Mouse (Mus musculus) R1 (cell line): Measurements from ENCODE around the gene Plch2.
A peak's percentile ranks its signal among the peaks of the same experiment; 100 is the strongest.

ENCODE experiments used
- DNase-seq: peaks from one replicate; pipeline ENCODE4 v3.0.0-alpha.2; 2018; ENCODE audit warnings: low read depth, low spot score

Gene Plch2

DNA sequence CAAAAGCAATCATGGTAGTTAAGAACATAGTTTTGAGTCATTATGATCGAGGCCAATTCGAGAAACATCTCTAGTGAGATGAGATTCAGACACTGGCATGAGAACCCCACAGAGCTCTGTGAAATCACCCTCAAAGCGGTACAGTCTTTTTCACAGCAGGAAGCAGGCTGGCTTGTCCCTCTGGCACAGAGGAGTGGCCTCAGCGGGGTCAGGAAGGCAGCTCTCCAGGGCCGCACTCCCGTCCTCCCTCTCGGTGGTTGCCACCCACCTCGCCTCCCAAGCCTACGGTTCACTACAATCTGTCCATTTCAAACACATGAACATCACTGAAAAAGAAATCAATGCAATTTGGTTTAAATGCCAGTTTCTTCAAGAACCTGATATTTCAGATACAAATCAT, 17.8 kb upstream of the Plch2 start:
- no peak for DNase-seq

DNA sequence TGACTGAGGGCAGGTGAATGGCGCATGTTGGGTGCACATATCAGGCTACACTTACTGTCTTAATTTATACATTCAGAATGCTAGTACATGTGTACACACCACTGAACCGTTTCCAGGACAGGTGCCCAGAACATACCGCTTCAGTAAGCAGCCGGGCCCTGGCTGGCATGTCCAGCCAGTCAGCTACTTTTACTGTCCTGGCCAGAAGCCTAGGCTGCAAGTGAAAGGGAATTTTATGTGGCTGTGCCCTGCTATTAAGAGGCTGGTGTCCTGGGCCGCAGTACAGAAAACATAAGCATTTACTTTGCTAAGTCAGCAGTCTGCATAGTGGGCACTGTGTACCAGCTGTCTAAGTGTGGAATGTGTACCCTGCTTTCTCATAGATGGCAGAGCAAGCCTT, 14.3 kb upstream of the Plch2 start:
- DNase-seq, result no peak

DNA sequence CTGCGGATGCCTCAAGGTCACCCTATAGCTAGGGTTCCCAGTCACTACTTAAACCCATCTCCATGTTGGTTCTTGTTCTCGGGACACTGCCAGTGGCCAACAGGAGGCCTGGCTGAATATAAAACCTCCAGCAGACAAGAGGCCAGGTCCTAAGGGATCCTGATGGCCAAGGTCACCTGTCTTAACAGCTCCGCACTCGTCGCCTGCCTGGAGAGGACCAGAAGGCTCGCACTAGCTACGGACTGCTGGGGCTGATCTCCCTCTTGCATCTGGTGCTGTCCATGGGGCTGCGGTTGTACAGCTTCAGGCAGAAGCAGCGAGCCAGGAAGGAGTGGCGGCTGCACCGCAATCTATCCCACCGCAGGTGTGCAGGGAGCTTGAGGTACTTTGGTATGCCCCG, 13.6 kb upstream of the Plch2 start:
- DNase-seq, result no peak

DNA sequence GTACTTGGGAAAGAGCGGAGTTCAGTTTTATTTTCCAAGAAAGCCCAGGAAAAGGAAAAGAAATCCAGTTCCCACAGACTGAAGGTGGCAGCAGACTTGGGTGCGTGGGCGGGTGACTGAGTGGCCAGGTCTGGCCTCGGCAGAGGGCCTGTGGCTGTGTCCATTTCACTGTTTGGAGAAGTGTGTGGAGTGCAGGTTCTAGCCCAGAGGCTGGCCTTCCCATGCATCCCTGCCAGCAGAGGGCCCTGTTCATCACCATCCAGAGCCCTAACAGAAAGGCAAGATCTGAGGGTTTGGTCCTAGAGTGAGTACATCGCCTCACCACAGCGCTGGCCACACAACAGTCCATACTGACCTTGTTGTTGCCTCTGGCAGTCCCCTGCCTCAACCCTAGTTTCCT, 12.6 kb upstream of the Plch2 start:
- peak; percentile 48 for DNase-seq

DNA sequence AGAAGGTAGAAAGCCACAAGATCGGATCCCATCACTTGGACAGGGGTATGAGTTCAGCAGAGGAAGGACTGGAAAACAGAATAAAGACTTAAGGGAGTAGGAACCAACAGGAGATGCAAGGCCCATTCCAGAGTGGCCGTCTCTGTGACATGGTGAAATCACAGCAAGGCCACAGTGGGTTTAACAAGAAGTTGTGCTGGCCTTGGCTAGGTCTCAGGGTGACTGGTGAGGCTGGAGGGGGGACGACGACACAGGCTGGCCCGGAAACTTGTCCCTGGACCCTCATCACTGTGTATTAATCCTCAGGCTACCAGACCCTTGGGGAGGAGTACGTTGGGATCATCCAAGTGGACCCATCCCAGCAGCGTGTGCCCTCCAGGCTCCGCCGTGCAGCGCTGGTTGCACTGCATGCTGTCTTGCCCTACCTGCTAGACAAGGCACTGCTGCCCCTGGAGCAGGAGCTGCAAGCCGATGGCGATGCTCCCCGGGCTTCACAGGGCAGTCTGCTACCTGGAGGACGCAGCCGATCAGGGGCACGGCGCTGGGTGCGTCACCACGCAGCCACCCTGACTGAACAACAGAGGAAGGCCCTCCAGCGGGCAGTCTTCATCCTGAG, 11.9 kb upstream of the Plch2 start:
- DNase-seq, result no peak

DNA sequence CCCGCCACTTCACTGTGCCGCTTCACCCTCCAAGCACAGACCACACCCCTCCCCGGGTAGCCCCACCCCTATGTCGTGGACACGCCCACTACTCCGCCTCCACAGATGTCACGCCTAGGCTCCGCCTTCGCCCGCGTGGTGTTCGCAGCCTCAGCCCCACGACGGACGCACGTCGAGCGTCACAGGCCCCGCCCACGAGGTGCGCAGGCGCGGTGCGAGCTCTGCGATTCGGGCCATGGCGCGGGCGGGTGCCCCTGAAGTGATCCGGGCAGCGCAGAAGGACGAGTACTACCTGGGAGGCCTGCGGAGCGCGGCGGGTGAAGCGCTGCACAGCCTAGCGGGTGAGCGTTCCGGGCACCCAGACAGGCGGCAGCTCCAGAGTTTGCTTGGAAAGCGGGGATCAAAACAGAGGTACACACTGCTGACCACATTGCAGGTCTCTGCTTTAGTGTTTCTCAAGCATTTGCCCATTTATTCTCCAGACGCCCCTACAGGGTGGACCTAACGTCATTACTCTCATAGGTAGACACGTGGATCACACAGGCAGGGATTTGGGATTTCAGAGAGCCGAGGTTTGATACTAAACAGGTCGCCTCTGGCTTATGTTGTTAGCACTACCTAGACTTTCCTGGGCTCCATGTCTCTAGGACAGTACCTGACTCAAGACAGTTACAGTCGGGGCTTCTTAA, 10.4 kb upstream of the Plch2 start, which contains the start of gene Pex10:
Gene Pex10 (plus strand): TSS at position 183 of the 689 bp plus-strand sequence.
- peak; percentile 94 for DNase-seq

DNA sequence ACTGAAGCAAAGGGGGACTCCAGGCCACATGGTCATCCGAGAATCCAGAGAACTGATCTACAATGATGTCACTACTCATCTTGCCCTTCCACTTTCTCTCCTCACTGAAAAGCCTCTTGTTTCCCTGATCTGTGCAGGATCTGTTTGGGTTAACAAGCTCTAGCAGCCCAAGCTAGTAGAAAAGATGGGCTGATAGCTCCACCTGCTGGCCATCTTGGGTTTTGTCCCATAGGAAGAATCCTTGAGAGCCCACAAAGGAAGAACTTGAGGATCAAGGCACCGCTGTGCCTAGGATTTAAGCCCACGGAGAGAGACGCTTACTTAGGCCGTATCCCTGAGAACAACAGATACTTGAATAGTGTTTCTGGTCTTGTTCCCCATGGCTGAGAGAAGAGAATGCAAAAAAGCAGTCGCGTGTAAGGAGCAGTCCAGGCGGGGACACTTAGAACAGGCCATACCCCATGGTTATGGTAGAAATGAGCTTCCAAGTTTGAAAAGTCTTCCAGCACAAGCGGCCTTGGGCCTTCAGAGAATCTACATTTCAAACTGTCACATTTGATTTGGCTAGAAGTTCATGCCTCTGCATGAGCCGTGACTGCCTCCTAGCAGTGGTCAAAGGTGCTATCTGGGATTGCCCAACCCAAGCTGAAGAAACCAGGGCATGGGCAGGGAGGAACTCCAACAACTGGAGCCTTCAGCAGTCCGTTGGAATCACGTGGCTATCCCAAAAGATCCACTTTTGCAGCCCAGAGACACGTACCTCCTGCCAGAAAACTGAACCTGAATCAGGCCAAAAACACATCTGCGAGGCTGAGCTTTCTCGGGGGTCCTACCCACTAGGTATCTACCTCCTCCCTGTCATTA, 9.6 kb upstream of the Plch2 start:
- DNase-seq, result peak; percentile 94

DNA sequence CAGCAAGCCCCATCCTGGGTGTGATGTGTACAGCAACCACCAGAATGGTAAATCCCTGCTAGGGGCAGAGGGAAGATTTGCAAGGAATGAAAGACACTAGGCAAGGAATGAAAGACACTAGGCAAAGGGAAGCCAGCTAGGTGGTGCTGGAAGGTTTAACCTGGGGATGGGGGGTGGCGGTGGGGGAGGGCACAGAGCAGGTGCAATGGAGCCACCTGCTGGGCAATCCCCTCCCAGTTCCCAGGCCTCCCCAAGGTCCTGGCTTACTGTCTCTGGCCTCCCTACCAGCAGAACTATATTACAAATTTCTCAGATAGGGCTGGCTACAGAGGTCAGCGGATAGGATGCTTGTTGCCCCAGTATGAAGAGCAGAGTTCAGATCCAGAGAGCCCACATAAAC, 7.9 kb upstream of the Plch2 start:
- DNase-seq, result no peak

DNA sequence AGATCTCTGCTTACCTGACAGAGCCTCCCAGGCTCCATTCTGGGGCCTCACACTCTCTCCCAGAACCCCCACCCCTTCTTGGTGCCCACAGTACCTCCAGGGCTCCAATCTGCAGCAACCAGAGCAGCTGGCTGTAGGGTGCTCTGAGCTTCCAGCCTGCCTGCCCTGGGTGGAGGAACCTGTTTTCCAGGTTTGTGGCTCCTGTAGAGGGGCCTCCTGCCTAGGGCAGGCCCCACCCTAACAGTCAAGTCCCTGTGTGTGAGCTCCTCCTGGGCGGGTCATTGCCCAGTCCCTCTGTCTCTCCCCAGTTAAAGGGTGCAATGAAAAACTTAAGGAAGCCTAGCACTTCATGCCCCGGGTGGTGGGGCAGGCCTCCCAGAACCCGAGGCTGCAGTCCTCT, 7.3 kb upstream of the Plch2 start:
- no peak for DNase-seq

DNA sequence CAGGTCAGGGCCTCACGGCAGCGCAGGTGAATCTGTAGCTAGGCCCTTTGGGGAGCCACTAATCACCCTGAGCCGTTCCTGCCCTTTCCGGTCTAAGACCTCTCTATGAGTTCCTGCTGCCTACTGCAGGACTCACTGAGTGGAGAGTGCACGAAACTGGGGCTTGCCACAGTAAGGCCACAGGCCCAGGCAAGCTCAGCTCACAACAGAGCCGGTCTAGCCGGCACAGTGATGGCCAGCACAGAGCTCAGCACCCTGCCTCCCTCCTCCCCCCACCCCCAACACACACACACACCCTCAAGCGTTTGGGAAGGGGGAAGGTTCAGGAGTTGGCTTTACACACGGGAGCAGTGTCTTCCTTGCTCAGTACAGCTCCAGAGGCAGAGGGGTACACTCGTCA, 1.7 kb upstream of the Plch2 start:
- no peak for DNase-seq

DNA sequence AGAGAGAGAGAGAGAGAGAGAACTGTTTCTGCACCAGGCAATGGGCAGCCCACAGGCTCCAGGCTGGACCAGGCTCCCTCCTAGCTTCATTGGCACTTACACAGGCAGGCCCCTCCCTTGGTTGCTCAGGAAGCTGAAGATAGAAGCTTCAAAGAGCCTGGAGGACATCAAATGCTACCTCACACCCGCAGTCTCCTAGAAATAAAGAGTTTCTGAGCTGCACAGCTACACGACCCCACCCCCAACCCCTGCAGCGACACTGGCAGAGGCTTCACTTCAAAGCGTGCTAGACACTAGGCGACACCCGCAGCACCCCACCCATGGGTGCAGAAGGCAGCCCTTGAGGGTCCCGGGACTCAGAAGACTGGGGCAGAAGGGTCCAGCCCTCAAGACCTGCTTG, 6.5 kb downstream of the Plch2 start:
- no peak for DNase-seq

DNA sequence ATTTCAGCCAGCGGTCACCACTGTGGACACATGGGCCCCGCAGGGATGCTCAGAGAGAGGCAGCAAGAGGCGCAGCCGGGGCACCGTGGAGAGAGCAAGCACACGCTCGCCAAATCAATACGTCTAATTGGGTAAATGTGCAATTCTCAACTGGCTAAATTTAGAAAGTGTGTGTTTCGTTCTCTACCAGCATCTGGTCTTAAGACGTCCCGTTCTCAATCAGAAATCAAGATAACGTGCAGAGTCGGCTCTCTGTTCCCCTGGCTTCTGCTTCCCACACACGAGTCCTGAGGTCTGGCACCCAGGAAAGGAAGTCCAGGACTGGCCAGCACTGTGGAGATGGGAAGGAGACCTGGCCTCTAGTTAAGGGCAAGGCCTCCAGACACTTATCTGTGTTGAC, 9.9 kb downstream of the Plch2 start:
- DNase-seq, result no peak

DNA sequence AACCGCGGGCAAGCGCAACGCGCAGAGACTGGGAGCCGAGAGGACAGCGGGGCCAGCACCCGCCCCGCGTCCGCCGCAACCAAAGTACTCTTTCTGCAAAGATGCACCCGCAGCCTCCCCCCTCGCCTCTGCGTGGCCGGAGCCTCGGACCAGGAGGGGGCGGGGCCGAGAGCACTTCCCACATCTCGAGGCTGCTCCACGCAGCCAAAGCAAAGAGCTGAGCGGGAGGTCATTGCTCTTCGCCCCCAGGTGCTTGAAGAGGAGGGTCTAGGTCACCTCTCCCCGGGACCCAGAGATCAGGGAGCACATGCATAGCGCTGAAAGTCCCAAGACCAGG, 13.3 kb downstream of the Plch2 start:
- no peak for DNase-seq

DNA sequence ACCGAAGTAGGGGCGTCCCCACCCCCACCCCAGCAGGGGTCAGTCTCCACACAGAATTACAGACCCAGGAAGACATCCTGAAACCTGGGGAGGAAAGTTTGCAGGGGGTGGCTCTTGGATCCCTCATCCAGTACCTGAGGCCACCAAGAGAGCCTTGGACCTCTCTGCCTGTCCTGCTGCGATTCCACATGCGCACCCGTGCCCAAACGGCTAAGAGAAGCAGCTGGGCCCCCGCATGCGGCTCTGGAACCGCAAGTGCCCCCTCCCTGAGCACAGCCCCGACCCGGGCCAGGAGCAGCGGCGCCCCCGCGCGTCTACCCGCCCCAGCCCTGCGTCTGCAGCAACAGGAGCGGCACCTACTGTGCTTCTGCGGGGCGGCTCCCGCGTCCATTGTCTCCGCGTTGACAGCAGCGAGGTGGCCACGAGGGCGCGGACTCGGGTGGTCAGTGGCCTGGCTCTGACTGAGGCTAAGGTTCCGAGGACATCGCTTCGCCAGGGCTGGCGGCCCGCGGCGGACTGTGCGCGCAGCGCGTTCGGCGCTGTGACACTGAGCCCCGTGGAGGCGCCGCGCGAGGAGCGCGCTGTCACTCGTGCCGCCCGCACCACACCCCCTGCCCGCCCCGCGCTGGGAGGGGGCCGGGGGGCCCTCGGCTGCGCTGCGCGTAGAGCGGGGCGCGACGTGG, 13.8 kb downstream of the Plch2 start:
- DNase-seq, result no peak

DNA sequence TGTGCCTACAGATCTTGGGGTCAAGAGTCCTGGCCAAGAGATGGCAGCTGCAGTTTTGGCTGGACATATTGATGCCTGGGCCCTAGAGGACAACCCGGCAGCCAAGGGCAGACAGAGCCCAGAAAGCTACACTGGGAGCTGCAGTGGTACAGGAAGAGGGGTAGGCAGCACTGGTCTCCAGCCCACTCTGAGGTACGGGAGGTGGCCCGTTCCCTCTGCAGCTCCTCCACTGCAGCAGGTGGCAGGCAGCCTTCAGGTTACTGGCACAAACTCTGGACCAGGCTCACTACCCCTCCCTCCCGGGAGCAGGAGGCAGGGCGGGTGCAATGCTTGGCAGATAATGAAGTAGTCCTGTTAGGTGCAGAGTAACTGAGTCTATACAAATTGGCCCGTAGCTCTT, 15.9 kb downstream of the Plch2 start:
- no peak for DNase-seq

DNA sequence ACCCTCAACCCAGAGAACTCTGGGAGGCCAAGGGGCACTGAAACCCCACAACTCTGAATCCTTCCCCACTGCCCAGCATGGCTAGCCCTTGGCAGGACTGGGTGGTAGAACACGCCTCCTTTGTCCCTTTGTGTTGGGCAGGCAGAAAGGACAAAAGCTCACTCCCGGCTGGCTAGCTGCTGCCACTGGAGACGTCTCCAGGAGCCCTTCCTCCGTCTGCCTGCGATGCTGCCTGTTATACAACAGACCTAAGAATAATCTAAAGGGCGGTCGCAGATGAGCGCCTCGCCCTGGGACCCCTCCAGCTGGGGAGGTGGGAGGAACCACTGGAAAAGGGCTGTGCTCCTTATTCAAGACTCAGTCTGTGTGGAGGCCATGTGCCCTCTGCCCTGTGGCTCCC, 16.4 kb downstream of the Plch2 start:
- no peak for DNase-seq

DNA sequence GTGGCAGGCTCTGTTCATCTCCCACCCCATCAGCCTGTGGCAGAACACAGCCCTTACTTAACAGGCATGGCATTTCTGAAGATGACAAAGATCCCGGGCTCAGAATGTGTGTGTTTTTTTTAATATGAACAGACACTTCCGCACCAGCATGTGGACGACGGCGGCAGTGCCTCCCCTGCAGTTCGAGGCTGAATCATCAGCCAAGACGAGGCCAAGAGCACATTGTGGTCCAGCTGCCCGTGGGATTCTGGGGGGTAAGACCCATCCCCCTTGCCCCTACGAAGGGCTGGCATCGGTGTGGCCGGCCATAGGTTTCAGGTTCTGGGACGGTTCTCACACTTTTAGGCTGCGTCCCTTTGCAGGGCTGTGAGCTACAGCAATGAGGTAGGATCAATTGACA, 21.8 kb downstream of the Plch2 start:
- no peak for DNase-seq

DNA sequence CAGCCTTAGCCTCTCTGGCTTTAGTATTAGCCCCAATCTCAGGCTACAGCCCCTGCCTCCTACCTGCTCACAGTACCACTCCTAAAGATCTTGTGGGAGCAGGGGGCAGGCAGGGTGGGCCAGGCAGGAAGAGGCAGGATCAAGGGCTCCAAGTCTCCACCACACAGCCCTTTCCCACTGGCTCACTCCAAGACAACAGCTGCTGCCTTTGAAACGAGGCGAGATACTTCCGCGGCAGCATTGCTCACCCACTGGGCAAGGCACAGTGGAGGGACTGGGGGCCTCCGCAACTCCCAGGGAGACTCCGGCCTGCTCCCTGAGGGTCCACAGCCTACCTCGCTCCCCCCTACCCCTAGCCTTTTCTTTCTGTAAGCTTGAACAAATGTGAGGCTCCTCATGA, 22.4 kb downstream of the Plch2 start:
- no peak for DNase-seq

DNA sequence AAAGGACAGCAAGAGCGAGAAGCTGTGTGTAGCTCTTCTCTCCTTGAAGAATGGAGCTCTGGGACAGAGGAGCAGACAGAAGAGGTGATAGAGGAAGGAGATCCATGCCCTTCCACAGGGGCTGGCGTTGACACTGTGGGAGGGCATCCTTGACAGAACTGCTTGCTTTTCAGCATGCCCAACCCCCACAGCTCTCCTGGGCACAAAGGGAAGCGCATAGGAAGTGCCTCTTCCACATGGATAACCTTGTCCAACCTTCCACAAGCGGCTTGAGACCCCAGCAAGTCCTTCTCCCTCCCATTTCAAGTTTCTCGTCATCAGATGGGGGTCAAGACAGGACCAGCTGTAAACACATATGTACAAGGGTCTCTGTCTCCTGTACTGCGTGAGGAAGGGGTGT, 23.5 kb downstream of the Plch2 start:
- DNase-seq, result no peak

DNA sequence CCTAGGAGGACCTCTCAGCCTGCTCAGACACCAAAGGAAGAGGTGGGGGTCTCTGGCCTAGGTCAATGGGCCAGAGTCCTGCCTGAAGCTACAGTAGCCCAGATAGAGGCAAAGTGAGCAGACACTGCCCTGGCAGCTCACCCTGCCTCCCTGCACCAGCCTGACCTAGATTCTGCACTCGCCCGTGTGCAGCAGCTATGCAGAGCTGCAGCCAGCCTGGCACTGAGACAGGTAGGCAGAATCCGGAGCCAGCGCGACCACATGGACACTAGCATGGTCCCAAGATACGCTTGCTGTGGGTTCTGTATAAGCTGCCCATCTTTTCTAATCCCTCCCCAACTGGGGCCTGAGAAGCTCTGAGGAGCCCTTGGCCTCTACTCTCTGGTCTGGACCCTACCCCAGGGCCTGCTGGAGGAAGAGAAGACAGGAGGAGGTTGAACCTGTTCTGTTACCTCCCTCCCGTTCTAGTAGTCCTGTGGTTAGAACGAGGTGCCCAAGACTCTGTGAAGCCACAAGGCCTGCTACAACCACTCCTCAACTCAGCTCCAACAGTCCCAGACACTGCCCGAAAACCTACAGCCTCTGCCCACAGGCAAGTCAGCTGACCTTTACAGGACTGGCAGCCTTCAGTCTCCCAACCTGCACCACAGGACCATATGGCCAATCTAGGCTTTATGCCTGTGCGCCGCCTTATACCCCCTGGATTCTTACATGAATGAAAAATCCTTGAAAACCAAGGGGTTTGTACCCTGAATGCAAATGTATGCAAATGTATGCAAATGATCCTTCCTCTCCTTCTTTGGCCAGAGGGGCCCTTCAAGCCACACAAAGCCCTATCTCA, 32.2 kb downstream of the Plch2 start:
- no peak for DNase-seq

DNA sequence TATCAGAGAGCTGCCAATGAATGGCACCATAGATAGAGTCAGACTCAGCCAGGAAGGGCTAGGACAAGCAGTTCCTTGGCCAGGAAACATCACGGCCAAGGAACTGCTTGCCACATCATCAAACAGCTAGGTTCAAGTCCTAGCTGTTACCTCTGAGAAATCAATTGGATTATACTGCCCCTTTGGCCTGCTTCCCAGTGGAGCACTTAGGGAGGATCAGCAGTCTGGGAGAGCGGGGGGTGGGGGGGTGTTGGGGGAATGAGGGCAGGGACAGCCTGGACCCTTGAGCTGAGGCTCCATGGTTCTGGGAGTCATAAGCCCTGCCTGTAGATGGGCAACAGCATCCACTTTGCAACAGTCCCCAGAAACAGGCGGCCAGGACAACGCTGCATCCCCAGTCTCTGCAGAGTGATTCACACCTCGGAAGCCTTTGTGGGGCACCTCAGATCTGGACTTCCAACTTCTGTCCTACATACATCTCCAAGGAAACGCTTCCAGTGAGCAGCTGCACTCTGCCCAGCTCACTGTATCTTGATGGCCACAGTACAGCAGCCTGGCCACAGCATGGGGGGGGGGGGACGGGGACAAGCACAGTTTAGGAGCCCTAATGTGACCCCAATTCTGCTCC, 34.2 kb downstream of the Plch2 start:
- DNase-seq, result no peak
